Mouse (Mus musculus) neutrophil, adult 5-6 weeks (primary cell): ENCODE results near the gene Rdh13. TPM values are rescaled to one million over a fixed set of nuclear protein-coding genes. Genes with fewer than 3 reads are reported as not detected.
"Not testable (repeated sequence)": the region's sequence is repeated elsewhere in the genome, so short reads cannot be mapped to it uniquely, and the experiment has no call there.

ENCODE experiments used
- ATAC-seq: fragments of 151-379, 151-347 bp; 2 replicates; pipeline ENCODE4 v1.8.0; 2017; ENCODE audit warnings: mild to moderate bottlenecking, moderate TSS enrichment; ENCODE audit not compliant: insufficient number of reproducible peaks, poor library complexity, low FRiP score, severe bottlenecking; ENCODE audit errors: extremely low read depth
- total RNA-seq: library from RNA; stranded (forward); fragments of 200-1000 nt; gene quantifications from 2 replicates; pipeline ENCODE4 v1.2.3, GENCODE M21; 2017

The Rdh13 gene
- total RNA-seq, 1 experiment from 2014 or later = 10.8 TPM

DNA sequence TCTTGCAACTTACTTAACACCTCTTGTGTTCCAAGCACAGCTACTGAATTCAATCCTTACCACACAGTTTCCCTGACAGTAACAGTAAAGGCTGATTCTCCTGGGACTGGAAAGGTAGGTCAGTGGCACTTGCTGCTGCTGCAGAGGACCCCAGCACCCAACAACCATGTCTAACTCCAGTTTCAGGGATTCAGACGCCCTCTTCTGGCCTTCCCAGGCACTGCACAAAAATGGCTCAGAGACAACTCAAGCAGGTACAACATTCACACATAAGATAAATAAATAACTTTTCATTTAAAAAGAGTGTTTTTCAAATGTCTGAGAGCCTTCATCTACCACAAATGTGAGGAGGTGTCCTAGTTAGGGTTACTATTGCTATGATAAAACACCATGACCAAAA lies 1.7 kb upstream of the Rdh13 start:
- no peak for ATAC-seq

DNA sequence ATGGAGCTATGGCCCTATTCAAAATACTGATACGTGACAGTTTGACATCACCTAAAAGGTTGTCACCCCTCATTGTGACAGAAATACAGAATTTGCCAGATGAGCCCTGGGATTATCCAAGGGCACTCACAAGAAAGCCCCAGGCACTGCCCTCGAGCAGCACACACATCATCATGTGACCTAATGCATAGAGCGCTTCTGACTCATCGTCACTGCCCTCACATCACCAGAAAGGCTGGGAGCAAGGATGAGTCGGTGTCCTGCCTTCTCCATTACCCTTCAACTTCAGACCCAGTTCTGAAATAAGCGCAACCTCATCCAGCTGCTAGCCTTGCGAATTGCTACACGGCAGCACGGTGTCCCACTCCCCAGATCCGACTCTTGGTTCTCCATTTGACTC lies 4.9 kb downstream of the Rdh13 start:
- ATAC-seq = no peak

DNA sequence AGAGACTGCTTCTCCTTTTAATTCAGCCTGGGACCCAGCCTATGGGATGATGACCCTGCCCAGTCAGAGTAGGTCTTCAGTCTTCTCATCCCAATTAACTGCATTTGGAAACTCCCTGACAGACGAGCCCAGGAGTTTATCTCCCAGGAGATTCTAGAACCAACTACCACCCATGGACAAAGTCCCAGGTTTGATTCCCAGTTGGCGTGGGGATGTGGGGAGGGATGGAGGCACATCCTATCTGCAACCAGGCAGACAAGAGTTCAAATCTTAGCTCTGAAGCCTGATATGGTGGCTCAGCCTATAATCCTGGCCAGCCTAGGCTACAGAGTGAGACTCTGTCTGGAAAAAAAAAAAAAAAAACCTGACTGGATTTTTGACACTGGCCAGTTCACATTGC lies 7.7 kb downstream of the Rdh13 start:
- no peak for ATAC-seq

DNA sequence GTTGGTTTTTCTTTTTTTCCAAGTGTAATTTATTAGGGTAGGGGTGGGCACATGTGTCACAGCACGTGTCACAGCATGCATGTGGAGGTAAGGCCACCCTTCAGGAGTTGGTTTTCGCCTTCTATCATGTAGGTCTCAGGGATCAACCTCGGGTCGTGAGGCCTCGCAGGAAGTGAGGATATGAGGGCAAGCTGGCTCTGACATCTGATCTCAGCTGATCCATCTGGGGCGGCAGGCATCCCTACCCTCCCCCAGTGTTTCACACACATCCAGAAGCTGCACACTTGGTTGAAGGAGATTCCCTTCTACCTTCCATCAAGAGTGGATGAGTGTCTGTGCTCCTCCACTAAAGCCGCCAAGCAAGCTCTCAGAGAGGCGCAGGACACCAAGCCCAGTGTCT lies 13.4 kb downstream of the Rdh13 start:
- ATAC-seq = no peak

DNA sequence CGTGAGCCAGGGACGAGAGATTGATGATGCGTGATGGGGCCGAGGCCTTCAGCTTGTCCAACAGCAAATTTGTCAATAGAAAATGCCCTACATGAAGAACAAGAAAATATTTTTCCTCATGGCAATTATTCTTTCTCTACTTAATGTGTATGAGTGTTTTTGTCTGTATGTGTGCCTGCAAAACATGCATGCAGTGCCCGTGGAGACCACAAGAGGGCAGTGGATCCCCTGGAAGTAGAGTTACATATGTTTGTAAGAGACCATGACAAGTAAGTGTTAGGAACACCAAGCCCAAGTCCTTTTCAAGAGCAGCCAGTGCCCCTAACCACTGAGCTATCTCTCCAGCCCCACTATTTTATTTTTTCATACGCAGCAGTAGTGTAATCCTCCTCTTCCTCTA lies 13.9 kb downstream of the Rdh13 start:
- ATAC-seq = peak; percentile 55

DNA sequence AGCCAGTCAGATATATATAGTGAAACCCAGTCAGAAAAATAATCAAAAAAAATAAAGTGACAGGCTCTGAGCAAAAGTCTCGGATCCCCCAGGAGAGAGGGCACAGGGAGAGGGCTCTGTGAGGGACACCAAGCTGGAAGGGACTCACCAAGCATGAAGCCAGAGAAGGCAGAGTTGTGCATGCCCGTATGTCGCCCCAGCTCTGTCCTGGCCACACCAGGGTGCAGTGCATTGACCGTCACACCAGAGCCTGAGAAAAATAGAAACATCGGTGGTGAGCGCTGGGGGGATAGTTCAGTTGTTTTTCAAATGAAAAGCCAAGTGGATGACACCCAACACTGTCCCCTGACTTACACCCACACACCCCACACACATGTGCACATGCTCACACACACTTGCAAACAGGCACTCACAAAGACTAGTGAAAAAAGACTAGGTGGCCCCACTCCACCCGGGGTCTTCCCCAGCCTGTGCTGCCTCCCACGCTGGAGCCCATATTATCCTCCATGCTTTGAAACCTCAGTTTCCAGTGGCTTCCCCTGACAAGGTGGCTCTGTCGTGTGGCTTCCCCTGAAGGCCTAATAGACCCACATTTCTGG lies 15.1 kb downstream of the Rdh13 start:
- no peak for ATAC-seq

DNA sequence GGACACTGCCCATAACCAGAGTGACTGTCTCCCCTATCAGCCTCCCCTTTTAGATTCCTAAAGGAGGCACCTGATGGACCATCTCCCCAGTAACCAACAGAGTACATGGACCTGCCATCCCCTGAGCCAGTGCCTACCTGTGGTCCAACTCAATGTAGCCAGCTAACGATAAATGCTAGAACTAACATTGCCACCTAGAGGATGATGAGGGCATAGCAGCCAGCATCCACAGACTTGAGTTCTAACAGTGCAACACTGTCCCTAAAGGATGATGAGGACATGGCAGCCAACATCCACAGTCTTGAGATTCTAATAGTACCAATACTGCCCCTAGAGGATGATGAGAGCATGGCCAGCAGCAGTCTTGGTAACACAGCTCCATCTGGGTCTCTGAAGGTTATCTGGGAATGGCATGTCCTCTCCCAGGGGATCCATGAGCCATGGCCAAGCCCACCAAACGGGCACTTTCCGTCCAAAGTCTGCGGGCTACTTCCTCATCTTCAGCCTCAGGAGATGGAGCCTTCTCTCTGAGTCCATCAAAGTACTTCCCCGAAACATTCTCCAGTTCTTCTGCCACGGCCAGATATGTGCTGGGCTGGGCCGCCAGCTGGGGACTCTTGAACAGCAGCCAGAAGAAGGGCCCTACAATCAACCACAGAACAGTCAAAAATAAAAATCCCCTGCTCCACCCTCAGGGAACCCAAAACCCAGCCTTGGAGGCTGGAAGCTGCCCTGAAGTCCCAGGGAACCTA lies 18.1 kb downstream of the Rdh13 start:
- ATAC-seq = peak; percentile 98

DNA sequence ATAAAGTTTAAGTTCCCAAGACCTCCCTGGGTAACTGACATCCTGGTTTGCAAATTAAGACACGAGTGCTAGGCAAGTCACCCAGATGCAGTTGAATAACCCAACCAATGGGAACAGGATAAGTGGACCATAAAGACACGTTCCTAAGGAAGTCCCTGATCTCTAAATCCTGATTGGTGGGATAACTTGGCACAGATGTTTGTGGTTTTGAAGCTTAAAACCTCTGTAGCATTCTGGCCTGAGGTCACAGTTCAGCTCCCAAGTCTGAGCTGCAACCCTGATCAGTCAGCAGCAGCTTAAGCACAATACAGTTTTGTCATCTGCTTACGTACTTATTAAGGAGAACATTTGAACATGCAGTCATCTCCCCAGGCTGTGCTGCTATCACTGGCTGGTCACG lies 25.2 kb downstream of the Rdh13 start:
- no peak for ATAC-seq

DNA sequence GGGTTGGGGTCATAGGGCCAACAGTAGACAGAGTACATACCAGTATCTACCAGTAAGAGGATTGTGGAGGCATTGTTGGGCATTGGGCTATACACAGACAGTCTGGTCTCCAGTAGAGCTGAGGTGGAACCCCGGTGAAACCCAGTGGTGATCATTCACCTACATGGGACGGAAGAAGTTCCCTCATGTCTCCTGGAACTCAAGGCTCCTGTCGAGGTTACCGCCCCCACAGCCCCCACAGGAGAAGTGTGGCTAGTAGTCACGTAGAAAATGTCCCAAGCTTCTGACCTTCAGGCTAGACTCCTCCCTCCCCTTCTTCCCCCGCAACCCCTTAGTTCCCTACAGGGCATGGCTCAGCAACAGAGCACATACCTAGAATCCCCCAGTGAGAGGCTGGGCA lies 25.8 kb downstream of the Rdh13 start:
- no peak for ATAC-seq

DNA sequence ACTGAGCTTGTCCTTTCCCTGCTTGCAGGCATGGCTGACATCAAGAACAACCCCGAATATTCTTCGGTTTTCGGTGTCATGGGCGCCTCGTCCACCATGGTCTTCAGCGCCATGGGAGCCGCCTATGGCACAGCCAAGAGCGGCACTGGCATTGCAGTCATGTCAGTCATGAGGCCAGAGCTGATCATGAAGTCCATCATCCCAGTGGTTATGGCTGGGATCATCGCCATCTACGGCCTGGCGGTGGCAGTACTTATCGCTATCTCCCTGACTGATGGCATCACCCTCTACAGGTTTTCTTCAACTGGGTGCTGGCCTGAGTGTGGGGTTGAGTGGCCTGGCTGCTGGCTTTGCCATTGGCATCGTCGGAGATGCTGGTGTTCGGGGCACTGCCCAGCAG lies 33.0 kb downstream of the Rdh13 start:
- not testable (repeated sequence) for ATAC-seq

DNA sequence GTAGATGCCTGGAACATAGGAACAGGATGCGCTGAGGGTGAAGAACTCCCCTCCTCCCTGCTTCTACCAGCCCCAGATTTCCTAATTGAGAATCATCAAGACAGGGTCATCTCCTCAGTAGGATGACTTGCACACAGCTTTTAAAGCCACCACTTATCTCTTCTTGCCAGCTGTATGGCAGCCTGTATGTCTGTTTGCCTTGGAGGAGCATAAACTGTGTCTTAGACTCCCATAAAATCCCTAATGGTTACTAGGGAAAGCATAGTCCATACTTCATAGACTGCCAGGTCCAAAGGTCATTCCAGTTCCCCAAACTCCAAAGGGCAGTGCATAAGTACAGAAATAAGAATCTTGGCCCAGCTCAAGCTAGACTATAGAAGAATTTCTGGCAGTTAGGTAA lies 47.7 kb downstream of the Rdh13 start, which contains the start of gene Gp6:
TSS of gene Gp6 (minus strand) at position 15 of the 400 bp plus-strand sequence.
- no peak for ATAC-seq

Other genes starting within 250 kb of the Rdh13 start
- 0.35 TPM in 1 of 2 replicates, not detected in the other for gene Lilra5, start 207.9 kb downstream of the Rdh13 start, total RNA-seq
- gene Ncr1, start 107.9 kb downstream of the Rdh13 start, total RNA-seq = 3.6 and 9.1 TPM in 2 replicates
- gene Gp6, start 47.9 kb downstream of the Rdh13 start, total RNA-seq = 3.3 and 4.8 TPM in 2 replicates
- 58.8 and 64.3 TPM in 2 replicates for gene Eps8l1, start 15.0 kb upstream of the Rdh13 start, total RNA-seq
- gene Ppp1r12c, start 56.0 kb upstream of the Rdh13 start, total RNA-seq = 297 and 336 TPM in 2 replicates
- not detected in 2 replicates for gene Tnnt1, start 70.7 kb upstream of the Rdh13 start, total RNA-seq
- gene Tnni3, start 78.6 kb upstream of the Rdh13 start, total RNA-seq = 0.58 TPM in 1 of 2 replicates, not detected in the other
- gene Dnaaf3, start 86.8 kb upstream of the Rdh13 start, total RNA-seq = 0.12 and 0.74 TPM in 2 replicates
- gene Syt5, start 101.9 kb upstream of the Rdh13 start, total RNA-seq = not detected in 2 replicates
- 0.25 TPM in 1 of 2 replicates, not detected in the other for gene Ptprh, start 158.4 kb upstream of the Rdh13 start, total RNA-seq
- 44.9 and 56.3 TPM in 2 replicates for gene Tmem86b, start 185.8 kb upstream of the Rdh13 start, total RNA-seq
- 163 and 174 TPM in 2 replicates for gene Ppp6r1, start 213.4 kb upstream of the Rdh13 start, total RNA-seq
- 10.5 and 17.3 TPM in 2 replicates for gene Hspbp1, start 239.4 kb upstream of the Rdh13 start, total RNA-seq
- gene Brsk1, start 245.0 kb upstream of the Rdh13 start, total RNA-seq = not detected in 2 replicates